Mouse (Mus musculus) kidney, adult 2 months (tissue): ENCODE data around the gene Tex37.

Experiments used
- CTCF ChIP-seq: fragments of 200-500 bp; conservative IDR thresholded peaks from 2 replicates; pipeline ENCODE4 v1.5.1; 2011; ENCODE audit warnings: low read depth, mild to moderate bottlenecking, control low read depth, low read length, moderate library complexity, mixed read lengths; ENCODE audit not compliant: insufficient read depth, insufficient read length
- POLR2A ChIP-seq: fragments of 200-500 bp; IDR thresholded peaks from one replicate; pipeline ENCODE4 v1.6.1; 2011; ENCODE audit warnings: low read depth, low read length, control low read depth

DNA sequence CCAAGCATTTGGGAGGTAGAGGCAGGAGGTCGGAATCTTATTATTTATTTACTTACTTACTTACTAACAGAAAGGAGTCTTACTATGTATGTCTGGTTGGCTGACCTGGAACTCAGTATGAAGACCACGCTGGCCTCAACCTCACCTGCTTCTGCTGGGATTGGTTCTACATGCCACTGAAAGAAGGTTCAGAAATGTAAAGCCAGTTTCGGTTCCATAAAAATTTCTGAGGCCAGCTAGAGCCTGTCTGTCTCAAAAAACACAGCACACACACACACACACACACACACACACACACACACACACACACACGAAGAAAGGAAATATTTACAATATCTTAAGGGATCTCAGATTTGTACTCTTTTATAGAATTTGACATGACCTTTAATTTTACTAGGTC lies 8.4 kb downstream of the Tex37 start:
- TF ChIP-seq POLR2A (no peak), CTCF (no peak)
